Mouse (Mus musculus): ENCODE measurements around the gene Ermap.
A peak's percentile ranks its signal among the peaks of the same experiment; 100 is the strongest.

Ermap gene

DNA sequence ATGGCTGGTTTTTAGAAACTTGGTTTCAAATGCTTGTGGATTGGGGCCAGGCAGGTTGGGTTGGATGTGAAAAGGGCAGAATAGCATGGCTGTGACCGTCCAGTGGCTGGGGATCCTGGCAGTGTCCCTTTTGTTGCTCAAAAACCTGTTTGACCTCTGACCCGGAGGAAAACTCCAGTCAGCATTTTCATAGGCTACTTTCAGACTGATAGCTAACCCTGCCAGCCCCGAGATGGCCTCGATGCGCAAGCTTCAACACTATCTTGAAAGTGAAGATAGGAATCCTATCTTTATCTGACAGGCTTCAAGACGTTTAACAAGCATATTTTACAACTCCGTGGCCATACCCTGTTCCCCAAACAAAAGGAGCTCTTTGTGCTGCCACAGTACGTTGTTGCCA, 52.5 kb downstream of the Ermap start:
- DNase-seq (ENCODE audit: low read depth) = no peak

DNA sequence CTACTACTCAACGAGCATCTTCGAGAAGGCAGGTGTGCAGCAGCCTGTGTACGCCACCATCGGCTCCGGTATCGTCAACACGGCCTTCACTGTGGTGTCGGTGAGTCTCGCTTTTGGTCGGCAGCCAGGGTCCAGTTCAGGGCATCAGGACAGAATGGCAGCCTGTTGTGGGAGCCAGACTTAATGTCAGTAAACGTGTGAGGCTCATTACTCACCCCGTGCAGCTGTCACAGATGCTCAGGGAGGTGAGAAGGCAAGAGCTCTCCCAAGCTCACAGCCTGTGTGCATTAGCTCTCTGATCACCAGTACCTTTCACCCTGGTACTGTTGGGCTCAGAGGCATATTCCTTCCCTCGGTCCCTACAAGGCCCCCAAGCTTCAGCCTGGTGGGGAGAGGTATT, 56.0 kb downstream of the Ermap start:
- no peak for DNase-seq (ENCODE audit: low read depth)

DNA sequence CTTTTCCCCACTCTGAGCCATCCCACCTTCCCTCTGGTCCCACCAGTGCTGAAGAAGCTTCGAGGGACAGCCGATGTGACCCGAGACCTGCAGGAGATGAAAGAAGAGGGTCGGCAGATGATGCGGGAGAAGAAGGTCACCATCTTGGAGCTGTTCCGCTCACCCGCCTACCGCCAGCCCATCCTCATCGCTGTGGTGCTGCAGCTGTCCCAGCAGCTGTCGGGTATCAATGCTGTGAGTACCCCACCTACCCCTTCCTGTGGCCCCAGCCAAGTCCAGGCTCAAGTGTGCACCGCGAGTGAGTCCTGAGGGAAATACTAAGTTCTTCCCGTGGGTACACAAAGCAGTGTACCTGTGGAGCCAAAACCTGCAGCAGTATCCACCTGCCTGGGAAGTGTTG, 56.5 kb downstream of the Ermap start:
- DNase-seq (ENCODE audit: low read depth) = no peak

DNA sequence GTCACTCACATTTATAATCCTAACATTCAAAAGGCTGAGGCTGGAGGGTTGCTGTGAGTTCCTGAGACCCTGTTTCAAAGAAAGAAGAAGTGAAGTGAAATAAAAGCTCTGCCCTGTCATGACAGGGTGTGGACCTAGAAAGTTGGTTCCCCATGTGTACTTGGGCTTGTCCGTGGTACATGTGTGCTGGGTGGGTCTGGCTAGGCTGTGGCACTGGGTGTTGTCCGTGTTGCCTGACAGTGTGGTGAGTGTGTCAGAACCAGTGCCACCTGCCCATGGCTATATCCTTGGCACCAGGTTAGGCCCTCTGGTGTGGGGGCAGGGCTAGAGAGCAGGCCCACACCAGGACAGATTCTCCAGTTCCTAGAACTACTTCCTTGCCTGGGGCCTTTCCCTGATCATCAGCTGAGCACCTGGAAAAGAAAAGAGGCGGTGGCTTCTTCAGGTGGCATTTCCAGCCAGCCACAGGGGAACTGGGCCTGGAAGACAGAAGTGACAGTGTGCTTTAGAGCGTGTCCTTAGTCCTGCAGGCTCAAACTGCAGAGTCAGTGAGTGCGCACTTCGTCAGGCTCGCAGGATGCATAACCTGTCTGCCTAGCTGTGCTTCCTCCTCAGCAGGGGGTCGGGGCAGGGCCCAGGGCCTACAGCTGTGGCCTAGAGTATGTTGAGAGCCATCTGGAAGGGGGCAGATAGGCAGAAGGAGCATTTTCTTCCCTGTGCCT, 58.5 kb downstream of the Ermap start:
- DNase-seq (ENCODE audit: low read depth) = no peak

DNA sequence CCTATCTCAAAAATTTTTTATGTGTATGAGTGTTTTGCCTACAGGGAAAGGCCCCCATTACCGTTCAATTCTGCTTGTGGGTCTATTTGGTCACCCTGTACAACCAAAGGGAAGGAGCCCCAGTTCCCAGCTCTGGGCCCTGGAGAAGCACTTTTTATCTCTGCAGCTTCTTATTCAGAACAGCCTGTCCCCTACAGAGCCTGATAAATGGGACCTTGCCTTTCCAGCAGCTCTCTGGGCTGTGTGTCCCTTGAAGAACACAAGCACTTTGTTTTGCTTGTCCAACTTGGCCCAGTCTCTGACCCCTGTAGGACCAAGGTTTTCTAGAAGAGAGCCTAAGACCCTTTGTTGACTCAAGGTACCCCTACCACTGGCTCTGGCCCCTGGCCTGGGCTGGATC, 60.7 kb downstream of the Ermap start:
- no peak for DNase-seq (ENCODE audit: low read depth)

DNA sequence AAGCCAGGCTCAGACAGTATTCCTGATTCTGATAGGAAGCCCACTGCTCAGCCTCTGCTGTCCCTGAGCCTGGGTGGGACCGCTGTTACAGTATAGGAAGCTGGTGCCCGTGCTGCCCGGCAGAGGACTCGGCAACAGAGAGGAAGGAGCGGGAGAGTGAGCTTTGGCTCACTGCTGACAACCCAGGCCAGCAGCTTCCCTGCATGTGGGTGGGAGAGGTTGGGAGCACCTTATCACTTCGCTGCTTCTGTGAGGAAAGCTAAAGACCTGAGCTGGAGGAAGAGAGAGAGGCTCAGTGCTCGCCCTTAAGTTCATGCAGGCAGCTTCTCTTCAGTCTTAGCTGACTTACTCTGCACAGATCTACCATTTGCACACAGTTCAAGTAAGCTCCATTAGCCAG, 61.3 kb downstream of the Ermap start:
- no peak for DNase-seq (ENCODE audit: low read depth)

DNA sequence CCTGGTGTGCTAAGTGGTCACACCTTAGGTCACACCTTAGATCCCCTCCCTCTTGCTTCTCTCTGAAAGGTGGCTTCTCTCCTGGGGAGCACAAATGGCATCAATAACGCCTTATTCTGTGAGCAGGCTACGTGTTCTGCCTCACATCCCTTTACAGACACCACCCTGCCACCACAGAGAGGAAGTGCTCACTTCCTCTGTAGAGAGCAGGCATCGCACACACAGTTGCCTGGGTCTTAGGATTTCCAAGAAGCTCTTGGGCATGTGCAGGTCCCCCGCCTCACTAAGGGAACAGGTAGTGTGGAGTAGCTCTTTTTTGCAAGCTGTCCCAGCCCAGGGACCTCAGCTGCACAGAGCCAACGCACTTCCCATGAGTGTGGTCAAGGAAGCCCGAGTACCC, 62.6 kb downstream of the Ermap start:
- peak; percentile 79 for DNase-seq (ENCODE audit: low read depth)

DNA sequence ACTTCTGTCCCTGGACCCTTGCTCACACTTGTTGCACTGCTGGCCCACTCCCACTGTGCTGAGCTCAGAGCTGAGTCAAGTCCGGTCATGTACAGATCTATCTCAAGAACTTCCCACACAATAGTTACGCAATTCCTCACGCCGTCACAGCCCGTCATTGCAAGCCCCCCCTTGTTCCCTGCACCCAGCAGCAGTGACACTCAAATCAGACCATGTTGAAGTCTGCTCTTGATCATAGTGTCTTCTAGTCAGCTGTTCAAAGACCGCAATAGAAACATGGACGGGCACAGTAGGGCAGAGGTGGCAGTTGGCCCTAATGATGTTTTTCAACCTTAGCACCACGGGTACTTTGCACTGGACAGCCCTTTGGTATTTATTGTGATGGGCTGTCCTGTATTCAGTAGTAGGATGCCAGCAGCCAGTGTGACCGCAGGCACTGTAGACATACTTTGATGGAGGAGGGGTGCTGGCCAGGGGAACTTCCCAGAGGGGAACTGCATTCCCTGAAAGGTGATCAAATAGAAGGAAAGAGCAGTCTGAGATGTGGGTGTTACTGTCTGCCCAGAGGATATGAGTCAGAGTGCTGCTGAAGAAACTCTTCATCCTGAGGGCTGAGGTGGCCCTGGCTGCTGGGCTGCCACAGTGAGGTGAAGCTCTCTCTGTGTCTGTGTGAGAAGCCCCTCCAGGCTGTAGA, 64.1 kb downstream of the Ermap start:
- DNase-seq (ENCODE audit: low read depth) = no peak
